Mouse (Mus musculus) frontal cortex, postnatal 36 days (tissue): Measurements from ENCODE around the gene Tmem8b.

Experiments
- DNase-seq, 2 experiments: peaks; one replicate each; pipeline ENCODE4 v3.0.0; 2022; ENCODE audit warnings: low spot score in 2 of 2

Tmem8b gene

DNA sequence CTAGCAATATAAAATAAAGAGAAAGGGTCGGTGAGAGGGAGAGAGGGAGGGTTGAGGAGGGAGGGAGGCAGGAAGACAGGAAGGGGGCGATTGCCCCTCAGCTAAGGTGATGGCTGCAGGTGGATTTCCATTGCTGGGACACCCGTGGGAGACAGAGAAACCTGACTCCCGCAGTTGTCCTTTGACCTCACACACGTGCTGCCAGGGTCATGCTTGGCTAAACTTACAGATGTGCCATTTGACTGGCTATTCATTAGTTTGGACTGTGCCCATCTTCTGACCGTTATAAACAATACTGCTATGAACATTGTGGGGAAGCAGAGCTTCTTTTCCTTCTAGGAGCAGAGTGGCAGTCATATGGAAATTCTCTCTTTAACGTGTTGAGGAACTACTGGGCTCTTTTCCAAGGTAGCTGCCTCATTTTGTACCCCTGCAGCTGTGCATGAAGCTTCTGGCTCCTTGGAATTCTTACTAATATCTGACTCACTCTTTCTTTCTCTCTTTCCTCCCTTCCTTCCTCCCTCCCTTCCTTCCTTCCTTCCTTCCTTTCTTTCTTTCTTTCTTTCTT is 45.0 kb downstream of the Tmem8b start:
- DNase-seq: no peak

GRCm38 (mm10) chr4:43720491-43721228 is 51.9 kb downstream of the Tmem8b start:
- no peak for DNase-seq

- DNase-seq: peak in 1 of 2 experiments; percentile 38
Measured at GRCm38 (mm10) chr4:43722191-43722590, 53.4 kb downstream of the Tmem8b start.

- DNase-seq: no peak
Measured at GRCm38 (mm10) chr4:43724764-43725163, 56.0 kb downstream of the Tmem8b start.

DNA sequence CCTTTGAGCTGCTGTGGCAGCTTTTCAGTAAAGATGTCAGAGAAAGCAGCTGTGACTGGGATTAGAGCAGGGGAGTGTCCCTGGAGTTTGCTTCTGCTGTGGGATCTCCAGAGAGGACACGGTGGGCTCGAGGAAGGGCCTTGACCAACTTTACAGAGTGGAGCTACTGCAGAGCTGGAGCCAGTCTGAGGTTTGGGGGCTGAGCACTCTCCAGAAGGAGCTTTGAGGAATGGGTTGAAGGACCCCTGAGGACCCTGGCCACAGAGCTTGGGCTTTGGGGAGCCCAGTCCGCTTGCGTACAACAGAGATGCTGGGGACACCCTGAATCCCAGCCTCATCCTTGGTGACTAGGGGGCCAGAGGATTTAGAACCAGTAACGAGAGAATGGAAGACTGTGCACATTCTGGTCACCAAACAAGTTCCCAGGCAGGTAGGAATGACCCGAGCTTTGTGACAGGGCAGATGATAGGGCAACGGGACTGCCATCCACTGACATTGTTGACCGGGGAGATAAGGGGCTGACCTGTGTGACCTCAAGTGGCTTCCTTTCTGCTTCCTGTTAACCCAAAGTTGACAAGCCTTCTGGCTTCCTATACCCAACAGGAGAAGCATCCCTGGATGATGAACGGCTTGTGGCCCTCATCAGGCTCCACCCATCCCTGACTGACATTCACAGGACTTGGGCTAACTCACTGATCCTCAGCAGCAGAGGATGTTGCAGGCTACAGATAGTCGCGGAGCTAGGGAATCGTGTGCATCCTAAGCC is 57.6 kb downstream of the Tmem8b start:
- no peak for DNase-seq

DNA sequence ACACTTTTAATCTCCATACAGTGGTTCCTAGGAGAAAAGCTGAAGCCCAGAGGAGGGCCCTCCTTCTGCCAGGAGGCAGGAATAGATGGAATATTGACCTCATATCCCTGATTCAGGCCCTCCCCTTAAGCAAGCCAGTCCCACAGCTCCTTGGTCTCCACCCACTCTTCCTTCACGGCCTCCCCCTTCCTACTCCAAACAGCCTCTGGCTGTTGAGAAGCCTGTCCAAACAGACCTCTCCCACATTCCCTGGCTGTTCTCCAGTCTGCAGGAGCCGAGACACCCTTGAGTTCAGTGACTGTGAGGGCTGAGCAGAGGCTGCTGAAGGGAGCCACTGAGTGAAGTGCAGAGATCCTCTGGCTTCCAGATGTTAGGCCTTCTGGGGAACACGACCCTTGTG is 58.2 kb downstream of the Tmem8b start, which contains the start of gene Hrct1:
TSS of gene Hrct1 (plus strand) at position 194 of the 400 bp plus-strand sequence.
- DNase-seq: peak; percentile 32 to 45

DNA sequence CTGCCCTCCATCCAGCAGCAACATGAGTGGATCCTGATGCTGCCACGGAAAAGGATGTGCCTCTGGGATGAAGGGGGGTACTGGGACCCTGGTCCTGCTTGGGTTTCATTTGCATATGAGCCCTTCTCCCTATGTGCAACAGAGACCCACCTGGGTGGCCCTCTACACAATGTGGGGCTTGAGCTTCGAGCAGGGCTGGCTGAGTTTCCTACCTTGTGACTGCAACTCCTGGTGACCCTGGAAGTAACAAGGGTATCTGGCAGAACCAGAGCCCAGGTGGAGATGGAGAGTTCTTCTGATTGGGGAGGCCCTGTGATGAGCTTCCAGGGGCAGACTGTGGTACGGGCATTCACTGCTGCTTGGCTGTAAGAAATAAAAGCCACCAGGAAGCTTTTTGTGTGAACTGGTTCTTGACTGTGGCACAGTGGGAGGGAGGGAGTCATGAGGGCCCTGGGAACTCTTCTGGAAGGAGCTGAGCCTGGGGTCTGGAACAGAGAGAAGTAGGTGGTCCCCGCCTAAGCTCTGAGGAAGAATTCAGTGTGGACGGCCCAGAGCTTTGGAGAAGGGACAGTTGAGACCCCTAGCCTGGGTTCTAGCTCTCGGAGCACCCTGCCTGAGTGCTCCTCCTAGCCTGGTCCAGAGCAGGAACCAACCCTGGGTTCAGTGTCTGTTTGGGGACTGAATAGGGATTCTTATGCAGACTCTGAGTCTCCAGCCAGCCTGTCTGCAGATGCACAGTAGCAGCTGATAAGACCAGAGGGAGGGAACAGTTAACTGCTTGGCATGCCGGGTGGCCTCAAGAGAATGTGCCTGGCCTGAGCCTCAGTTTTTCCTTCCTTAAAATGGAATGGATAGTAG is 59.2 kb downstream of the Tmem8b start:
- no peak for DNase-seq

- no peak for DNase-seq
Measured at GRCm38 (mm10) chr4:43728576-43728954, 59.8 kb downstream of the Tmem8b start.

DNA sequence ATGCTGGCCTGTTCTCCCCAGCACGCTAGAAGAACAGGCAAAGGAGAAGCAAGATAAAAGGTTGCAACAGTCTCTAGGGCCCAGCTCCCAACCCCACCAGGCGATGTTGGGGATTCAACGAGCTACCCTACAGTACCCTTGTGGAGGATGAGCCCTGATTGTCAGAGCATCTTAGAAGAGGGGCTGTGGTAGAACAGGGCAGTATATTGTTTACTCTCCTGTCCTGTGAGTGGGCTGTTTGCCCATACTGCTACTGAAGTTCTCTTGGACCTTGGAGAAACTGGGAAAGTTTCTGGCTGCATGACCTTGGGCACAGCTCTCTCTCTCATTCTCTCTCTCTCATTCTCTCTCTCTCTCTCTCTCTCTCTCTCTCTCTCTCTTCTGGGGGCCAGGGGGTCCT is 60.4 kb downstream of the Tmem8b start:
- no peak for DNase-seq

- DNase-seq: no peak
Measured at GRCm38 (mm10) chr4:43729794-43730550, 61.2 kb downstream of the Tmem8b start, which contains the start of gene Spaar. Spaar (plus strand) TSS chr4:43730034.

DNA sequence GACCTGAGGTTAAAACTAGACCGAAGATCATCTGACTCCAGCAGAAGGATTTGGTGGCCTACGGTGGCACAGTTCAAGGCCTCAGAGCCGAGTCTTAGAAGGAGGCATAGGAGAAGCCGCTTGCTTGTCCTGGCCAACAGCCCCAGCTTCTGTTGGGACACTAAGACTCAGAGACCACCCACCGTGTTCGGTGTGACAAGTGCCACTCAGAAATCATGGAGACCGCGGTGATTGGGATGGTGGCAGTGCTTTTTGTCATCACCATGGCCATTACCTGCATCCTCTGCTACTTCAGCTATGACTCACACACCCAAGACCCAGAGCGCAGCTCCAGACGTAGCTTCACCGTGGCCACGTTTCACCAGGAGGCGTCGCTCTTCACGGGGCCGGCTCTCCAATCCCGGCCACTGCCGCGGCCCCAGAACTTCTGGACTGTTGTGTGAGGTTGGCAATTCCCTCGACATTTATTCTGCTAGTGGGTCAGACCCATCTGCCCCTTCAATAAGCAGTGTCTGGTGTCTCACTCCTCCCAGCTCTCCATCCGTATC is 62.1 kb downstream of the Tmem8b start:
- DNase-seq: no peak

DNA sequence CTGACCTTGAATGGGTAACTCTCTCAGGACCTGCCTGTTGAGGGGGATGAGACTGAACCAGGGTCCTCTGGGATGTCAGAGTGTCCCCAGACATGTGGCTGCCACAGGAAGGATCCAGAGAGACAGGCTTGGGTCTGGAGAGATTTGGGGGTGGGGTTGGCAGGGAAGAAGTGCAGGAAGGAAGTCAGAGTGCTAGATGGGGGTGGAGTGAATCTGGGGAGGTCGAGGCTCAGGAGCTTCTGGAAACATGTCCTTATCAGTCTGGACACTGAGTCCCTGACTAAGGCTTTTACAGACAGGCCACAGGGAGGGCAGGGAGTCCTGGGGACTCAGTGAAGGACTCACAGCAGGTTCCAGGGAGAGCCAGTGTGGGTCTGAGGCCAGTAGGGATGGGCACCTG is 63.4 kb downstream of the Tmem8b start:
- no peak for DNase-seq

- no peak for DNase-seq
Measured at GRCm38 (mm10) chr4:43733186-43733585, 64.4 kb downstream of the Tmem8b start.

DNA sequence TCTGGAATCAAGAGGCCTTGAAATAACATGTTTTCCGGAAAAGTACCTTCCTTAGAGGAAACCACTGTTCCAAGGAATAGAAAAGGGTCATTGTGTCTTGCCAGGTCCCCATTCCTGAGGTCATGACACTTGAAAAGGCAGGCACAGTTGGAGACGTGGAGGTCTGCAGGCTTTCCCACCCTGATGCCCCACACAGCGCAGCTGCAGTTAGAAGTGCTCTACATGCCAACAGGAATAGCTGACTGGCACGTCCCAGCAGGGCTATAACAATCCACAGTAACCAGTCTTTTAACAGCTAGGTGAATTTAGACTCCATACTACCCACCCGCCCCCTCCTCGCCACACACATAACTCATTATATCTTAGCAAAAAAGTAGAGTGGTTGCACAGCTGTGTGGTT is 68.4 kb downstream of the Tmem8b start:
- no peak for DNase-seq

DNA sequence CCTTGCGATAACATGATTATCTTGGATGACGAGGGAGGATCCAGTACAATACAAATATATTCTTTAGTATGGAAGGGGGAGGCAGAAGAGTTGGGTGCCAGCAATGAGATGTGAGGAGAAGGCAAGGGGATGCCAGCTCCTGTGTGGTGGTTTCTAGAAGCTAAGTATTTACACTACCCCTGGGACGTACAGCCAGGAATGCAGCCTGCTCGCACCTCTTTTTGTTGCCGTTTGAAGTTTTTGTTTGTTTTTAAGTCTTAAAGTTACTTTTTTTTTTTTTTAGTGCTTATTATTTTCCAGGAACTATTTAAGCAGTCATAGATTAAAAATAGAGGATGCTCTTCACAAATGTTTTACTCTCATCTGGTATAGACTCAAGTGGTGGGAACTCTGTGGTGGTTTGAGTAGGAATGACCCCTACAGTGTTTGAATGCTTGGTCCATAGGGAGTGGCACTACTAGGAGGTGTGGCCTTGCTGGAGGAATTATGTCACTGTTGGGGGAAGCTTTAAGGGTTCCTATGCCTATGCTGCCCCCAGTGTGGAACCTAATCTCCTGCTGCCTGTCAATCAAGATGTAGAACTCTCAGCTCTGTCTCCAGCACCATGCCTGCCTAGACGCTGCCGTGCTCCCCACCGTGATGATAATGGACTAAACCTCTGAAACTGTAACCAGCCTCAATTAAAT is 70.4 kb downstream of the Tmem8b start:
- no peak for DNase-seq

DNA sequence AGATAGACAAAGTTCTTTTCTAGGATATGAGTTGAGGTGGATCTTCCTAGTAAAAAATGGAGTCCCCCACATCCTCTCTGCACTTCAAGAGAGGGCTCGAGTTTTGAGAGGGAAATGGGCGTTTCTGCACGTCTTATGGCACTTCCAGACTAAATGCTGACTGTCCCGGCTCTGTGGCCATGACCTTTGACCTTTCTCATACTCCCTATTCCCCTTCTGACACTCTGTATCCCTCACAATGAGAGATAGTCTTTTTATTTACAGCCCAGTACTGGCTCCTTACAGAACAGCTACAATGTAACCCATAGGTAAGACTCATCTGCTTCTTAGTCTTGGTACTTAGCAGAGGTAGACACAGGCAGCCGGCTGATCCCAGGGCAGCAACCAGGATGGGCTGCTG is 72.8 kb downstream of the Tmem8b start:
- DNase-seq: no peak
